Mouse (Mus musculus) lung, adult 2 months (tissue): ENCODE measurements at regions not wholly inside any gene's neighbourhood (a gene's known extent, or its start where the extent isn't known, plus 50 kb on each side); places are given as distances from the start of the nearest gene placed in this dataset.
A peak's percentile ranks its signal among the peaks of the same experiment; 100 is the strongest.
"Not testable (repeated sequence)": the region's sequence is repeated elsewhere in the genome, so short reads cannot be mapped to it uniquely, and the experiment has no call there.

ENCODE experiments used
- DNase-seq: peaks from one replicate; pipeline ENCODE4 v3.0.0; 2022
- H3K4me1 ChIP-seq: fragments of 200-500 bp; 2 replicates; pipeline ENCODE4 v1.6.1; 2011; ENCODE audit warnings: low read length; ENCODE audit not compliant: control insufficient read depth, insufficient read depth
- H3K4me3 ChIP-seq: fragments of 200-500 bp; replicated peaks from 2 replicates; pipeline ENCODE3; 2011; ENCODE audit warnings: low read depth, mild to moderate bottlenecking, control low read depth, low read length; ENCODE audit errors: extremely low read depth
- WGBS: fragments of 180-500 bp; shearing (Covaris S2); methylation state at CpG from one replicate; pipeline ENCODE4 v1.1.7; 2018; 5-methylcytosine and 5-hydroxymethylcytosine counted together

- not testable (repeated sequence) for H3K4me3 ChIP-seq, H3K4me1 ChIP-seq
- DNase-seq: peak; percentile 10
- WGBS: 83% methylated on average over 1 of the region's 1 CpGs
Measured at GRCm38 (mm10) chr7:59711741-59712140, 293.1 kb downstream of the Snurf start.
